Mouse (Mus musculus): ENCODE measurements at regions not wholly inside any gene's neighbourhood (a gene's known extent, or its start where the extent isn't known, plus 50 kb on each side); places are given as distances from the start of the nearest gene placed in this dataset.

DNA sequence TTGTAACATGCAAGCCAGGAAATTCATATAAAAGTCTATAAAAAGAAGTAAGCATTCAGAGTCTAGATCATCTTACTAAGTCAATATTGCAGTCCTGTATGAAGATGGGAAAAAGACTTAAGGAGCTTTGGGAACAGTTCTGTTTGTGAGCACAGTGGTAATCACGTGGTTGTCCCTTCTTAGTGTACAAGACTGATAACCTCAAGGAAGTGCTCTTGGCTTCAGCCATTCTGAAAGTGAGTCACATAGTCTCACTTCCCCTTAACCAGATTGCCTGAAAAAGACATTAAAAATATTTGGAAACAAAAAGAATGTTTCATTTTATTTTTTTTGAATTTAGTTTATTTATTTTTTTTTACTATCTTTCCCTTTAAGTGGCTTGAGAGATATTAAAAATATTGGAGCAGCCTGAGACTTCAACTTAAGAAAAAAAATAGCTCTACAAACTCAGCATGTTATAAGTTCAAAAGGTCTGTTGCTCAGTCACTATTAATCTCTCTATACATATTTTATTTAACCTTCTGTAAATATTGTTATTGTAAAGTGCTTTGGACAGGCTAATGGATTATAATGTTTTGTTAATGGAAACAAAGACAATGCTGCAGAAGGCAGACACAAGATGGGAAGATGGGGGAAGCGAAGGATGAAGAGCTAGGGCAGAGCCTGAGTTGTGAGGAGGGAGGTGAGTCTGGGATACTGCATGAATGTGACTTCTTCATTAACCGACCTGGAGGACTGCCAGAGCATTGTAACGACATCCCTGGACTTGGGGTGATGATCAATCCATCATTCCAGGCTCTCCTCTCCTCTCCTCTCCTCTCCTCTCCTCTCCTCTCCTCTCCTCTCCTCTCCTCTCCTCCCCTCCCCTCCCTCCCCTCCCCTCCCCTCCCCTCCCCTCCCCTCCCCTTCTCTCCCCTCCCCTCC, 300.2 kb upstream of the Mpdz start:
- no peak overlapping the region for H3K4me3 ChIP-seq (ENCODE audit: insufficient read depth, low read depth, low read length)
- peaks cover 13% of the 10 kb centered on the region for H3K4me1 ChIP-seq (ENCODE audit: control insufficient read depth, insufficient read depth, insufficient read length, low read length)
- H3K27ac ChIP-seq (replicated peaks; ENCODE audit: low read depth, low read length): 0 out of 2 replicates have a peak overlapping the region, but pooled peaks have one; percentile 15

DNA sequence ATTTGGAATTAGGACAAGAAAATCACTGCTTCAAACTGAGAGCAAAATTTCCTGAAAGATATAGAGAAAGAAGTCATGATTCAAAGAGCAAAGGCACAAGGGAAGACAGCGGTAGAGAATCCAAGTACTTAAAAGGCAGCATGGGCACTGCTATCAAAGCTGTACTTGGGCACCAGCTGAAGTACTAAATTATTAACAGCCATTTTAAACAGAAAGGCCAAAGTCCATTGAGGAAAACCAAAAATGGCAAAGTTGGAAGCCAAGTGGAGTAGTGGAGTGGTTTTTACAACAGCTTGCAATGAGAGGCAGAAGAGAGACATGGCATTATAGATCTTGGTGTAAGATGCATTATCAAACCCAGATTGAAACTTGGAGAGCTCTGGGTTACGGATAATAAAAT, 291.8 kb upstream of the Mpdz start:
- Histone ChIP-seq H3K4me1 (ENCODE audit: control insufficient read depth, insufficient read depth, insufficient read length, low read length) (no peaks in the 10 kb centered on the region), H3K27ac (replicated peaks; ENCODE audit: low read depth, low read length) (no peak overlapping the region), H3K4me3 (ENCODE audit: insufficient read depth, low read depth, low read length) (no peak overlapping the region)

DNA sequence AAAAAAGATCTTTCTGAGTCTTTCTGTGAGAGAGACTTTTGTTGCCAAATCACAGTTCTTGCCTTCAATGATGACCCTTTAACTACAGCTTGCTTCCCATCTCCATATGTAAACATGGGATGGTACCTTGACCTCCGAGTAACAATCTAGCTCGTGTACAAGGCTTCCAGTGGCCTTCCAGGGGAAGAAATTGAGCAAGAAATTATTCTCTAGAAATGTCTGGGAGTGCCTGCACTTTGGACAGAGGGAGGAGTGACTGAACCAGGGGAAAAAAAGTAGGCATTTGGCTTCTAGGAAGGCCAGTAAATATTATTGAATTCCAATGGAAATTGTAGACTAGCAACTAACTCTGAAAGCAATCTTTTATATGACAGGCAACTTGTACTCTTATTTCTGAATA, 287.8 kb upstream of the Mpdz start:
- Histone ChIP-seq H3K4me3 (ENCODE audit: insufficient read depth, low read depth, low read length) (no peak overlapping the region), H3K4me1 (ENCODE audit: control insufficient read depth, insufficient read depth, insufficient read length, low read length) (no peaks in the 10 kb centered on the region), H3K27ac (replicated peaks; ENCODE audit: low read depth, low read length) (no peak overlapping the region)

DNA sequence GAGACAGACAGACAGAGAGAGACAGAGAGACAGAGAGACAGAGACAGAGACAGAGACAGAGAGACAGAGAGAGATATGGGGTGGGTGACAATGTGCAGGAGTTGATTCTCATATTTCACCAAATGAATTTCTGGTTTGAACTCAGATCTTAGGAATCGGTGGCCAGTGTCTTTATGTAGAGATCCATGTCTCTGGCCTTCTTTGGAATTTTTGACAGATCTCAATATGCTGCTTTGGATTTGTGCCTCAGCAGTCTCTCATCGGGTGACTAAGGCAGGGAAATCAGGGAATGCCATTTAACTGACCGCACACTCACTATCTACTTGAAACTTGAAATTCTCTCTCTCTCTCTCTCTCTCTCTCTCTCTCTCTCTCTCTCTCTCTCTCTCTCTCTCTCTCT, 286.3 kb upstream of the Mpdz start:
- H3K27ac ChIP-seq (replicated peaks; ENCODE audit: low read depth, low read length): no peak overlapping the region; the same call in 1 of the 2 replicates
- H3K4me3 ChIP-seq (ENCODE audit: insufficient read depth, low read depth, low read length): no peak overlapping the region
- H3K4me1 ChIP-seq (ENCODE audit: control insufficient read depth, insufficient read depth, insufficient read length, low read length): no peaks in the 10 kb centered on the region

DNA sequence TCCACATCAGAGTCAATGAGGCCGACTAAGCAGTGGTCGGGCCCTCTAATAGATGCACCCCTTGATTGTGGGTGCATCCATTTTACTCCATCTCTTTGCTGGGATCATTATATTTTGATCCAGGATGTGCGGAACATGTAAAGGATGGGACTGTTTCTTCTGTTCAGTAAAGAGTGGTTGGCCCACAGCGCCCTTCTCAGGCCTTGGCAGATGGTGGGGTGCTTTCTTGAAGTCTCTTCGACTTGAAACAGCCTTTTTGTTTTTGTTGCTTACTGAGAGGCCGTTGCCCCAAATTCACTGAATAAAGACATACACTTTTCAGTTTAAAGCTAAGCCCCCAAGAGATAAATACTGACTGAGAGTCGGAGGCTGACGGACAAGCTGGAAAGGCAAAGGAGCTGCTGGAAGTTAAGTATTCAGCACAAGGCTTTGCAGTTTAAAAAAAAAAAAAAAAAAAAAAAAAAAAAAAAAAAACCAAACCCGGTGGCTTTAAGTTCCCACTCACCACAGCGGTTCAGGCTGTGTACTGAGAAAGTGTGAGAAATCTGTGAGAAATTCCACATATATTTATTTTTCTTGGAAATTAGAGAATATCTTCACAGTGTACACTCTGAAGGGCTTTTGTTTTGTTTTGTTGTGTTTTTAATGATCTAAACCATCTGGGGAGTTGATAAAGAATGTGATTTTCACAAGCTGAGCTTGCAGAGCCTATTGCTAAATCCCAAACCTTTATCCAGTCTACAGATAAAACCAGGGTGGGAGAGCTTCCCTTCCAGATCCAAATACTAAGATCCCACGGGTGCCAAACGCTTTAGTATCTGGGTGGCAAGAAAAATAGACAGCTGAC, 285.3 kb upstream of the Mpdz start:
- no peak overlapping the region for H3K27ac ChIP-seq (replicated peaks; ENCODE audit: low read depth, low read length)
- no peaks in the 10 kb centered on the region for H3K4me1 ChIP-seq (ENCODE audit: control insufficient read depth, insufficient read depth, insufficient read length, low read length)

DNA sequence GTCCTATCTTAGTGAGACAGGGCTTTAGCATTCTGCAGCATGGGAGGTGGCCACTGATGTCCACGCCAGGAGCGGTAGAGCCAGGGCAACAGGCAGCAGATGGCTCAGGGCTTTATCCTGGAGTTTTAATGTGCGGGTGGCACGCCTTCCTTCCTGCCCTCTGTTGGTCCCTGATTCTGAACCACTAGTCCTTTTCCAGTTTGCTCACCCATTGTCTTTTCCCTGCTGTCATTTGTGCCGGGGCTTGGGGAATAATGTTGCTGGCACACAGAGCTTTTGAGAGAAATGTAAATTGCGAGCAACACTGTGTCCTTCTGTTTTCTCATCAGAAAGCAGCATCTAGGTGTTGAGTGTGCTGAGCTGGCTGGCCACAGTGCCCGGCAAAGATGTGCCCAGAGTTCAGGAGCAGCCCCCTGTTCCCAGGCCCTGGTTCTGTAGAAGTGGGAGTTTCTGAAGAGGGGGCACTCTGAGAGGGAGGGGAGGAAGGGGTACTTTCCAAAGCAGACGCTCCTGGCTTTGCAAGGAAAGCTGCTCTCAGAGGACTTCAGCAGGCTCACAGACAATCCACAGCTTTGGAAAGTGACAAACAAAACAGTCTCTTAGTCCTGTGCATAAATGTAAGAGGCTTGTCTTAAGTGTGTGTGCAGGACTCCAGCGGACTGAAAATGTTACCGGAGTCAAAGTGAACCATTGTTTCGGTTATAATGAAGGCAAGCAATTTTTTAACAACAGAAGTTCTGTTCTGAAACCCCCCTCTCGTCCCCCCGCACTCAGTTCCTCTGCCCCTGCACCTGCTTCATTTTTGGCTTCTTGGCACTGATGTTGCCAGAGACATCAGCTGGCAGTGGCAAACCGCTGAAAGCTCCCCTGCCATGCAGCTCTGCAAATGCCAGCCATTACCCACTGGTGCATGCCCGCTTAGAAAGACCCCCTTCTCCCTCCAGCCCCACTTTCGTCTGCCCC, 284.4 kb upstream of the Mpdz start:
- H3K4me3 ChIP-seq (ENCODE audit: insufficient read depth, low read depth, low read length): no peak overlapping the region
- no peaks in the 10 kb centered on the region for H3K4me1 ChIP-seq (ENCODE audit: control insufficient read depth, insufficient read depth, insufficient read length, low read length)
- H3K27ac ChIP-seq (replicated peaks; ENCODE audit: low read depth, low read length): no peak overlapping the region

More for the DNA sequence above, 285.3 kb upstream of the Mpdz start:
- no peak overlapping the region for H3K4me3 ChIP-seq (ENCODE audit: insufficient read depth, low read depth, low read length)

DNA sequence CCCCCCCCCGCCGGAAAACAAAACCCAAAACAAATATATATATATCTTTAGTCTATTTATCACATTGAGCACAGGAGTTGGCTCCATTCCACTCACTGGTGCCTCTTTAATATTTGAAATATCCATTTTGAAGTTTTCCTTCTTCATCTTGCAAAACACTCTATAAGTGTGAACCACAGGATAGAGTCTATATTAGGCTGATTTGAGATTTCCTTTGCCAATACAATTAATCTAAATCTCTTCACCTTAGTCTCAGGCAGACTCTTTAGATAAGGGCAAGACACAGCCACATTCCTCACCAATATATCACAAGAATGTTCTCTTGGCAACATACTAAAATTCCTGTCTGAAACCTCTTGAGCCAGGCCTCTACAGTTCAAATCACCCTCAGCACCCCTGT, 282.1 kb upstream of the Mpdz start:
- no peak overlapping the region for H3K4me3 ChIP-seq (ENCODE audit: insufficient read depth, low read depth, low read length)
- no peaks in the 10 kb centered on the region for H3K4me1 ChIP-seq (ENCODE audit: control insufficient read depth, insufficient read depth, insufficient read length, low read length)
- H3K27ac ChIP-seq (replicated peaks; ENCODE audit: low read depth, low read length): no peak overlapping the region

DNA sequence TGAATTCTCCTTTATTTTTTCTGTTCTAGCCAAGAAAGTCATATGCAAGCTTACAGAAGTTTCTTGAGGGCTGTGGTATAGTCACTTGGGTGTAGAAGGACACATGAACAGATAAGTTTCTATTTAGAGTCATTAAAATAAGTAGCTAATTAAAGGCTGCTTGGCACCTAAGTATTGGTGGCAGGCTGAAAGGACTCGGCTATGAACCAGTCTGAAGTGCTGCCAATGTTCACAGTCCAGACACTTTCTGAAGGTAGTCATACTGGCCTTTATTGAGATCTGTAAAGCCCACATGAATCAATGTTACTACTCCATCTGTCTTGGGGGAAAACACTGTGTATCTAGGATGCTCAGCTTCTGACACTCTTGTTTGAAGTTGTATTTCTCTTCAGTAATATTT, 269.8 kb upstream of the Mpdz start:
- no peak overlapping the region for H3K4me3 ChIP-seq (ENCODE audit: insufficient read depth, low read depth, low read length)
- H3K4me1 ChIP-seq (ENCODE audit: control insufficient read depth, insufficient read depth, insufficient read length, low read length): no peaks in the 10 kb centered on the region
- no peak overlapping the region for H3K27ac ChIP-seq (replicated peaks; ENCODE audit: low read depth, low read length)

DNA sequence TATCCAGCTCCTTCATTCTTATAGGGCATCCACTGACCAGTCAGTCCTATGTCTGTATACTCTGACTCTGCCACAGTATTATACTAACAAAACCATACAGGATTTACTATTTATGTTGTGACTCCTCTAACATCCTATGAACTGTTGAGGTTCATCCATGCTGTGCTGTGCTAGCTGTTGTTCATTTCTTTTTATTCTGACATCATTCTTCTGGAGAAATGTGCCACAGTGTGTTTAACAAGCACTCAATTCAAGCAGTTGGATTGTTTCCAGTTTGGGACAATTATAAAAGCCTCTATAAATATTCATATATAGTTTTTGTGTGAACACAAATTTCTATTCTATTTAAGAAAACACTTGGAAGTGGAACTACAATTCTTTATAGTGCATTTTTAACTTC, 252.6 kb upstream of the Mpdz start:
- Histone ChIP-seq H3K4me3 (ENCODE audit: insufficient read depth, low read depth, low read length) (no peak overlapping the region), H3K27ac (replicated peaks; ENCODE audit: low read depth, low read length) (no peak overlapping the region), H3K4me1 (ENCODE audit: control insufficient read depth, insufficient read depth, insufficient read length, low read length) (no peaks in the 10 kb centered on the region)

DNA sequence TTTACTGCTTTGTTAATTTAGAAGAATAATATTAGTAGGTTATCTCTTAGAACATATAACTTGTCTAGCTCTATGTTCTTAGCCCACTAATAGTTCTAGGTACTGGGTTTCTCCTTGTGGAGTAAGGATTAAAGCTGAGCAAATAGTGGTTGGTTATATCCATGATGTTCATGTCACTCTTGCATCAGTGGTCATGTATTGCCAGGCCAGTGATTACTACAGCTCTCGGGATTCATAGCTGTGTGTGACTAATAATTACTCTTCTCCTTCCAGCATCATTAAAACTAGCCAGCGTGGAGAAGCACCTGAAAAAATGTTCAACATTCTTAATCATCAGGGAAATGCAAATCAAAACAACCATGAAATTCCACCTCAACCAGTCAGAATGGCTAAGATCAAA, 234.6 kb upstream of the Mpdz start:
- Histone ChIP-seq H3K4me3 (ENCODE audit: insufficient read depth, low read depth, low read length) (no peak overlapping the region), H3K27ac (replicated peaks; ENCODE audit: low read depth, low read length) (no peak overlapping the region), H3K4me1 (ENCODE audit: control insufficient read depth, insufficient read depth, insufficient read length, low read length) (no peaks in the 10 kb centered on the region)

DNA sequence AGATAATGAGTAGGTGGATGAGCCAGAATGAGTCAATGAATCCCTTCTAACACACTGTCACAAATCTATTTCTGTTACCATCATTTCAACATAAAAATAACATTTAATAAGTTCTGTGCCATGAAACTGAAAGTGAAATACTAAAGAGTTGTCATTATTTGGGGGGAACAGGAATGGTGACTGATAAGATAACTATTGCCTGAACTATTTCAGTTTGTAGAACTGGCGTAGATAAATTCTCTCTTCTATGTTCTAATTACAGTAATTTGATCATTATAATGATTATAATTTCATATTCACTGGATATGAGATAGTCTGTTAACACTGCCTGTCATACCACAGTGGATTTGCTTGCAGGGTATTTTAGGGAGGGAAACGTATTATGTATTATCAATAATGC, 232.3 kb upstream of the Mpdz start:
- Histone ChIP-seq H3K4me1 (ENCODE audit: control insufficient read depth, insufficient read depth, insufficient read length, low read length) (no peaks in the 10 kb centered on the region), H3K27ac (replicated peaks; ENCODE audit: low read depth, low read length) (no peak overlapping the region), H3K4me3 (ENCODE audit: insufficient read depth, low read depth, low read length) (no peak overlapping the region)

DNA sequence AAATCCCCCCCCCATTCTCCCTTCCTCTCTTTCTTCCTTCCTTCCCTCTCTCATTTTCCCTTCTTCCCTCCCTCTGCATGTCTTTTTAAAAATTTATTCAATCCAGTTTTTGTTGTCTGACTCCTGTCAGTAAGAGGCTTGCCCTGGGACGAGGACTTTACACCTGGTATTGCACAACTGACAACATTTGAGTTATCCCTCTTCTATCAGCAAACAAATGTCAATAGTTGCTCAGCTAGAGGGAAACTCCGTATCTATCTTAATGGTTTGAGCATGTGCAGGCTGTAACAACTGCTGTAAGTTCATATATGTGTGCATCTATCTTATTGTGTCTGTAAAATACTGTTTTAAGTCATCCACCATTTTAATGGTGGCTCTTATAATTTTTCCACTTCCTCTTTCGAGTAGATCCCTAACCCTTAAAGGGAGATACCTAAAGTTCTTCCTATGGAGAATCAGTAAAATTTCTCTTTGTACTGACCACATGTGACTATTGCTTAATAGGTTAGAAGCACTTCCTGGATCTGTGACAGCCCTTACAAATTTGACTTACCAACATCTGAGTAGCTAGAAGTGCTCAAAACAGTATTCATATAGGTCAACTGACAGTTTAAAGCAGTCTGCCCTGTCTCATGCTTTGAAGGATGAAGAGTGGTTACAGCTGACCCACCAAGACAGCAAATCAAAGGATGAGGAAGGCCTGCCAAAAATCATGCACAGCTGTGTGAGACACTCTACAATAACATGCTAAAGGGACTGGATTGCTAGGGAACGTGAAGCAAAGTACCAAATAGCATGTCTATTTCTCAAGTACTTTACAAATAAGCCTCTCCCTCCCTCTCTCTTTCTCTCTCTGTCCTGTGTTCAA, 231.0 kb upstream of the Mpdz start:
- H3K4me3 ChIP-seq (ENCODE audit: insufficient read depth, low read depth, low read length): no peak overlapping the region
- H3K4me1 ChIP-seq (ENCODE audit: control insufficient read depth, insufficient read depth, insufficient read length, low read length): no peaks in the 10 kb centered on the region
- H3K27ac ChIP-seq (replicated peaks; ENCODE audit: low read depth, low read length): no peak overlapping the region

DNA sequence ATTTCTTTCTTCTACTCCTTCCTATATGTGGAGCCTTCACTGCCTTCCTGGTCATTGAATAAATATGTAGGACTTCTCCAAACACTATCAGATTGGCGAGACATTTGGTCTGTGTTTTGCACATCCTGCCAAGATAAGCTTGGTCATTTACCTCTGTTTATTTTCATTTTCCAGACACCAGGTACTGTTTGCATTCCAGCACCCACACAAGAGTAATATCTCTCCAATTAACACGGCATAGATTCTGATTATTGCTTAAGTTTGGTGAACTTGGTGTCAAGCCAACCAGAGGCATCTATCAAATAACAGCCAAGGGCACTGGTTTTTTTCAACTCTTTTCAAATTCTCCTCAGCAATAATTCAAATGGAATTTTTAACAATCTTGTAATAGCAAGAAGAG, 229.4 kb upstream of the Mpdz start:
- H3K4me3 ChIP-seq (ENCODE audit: insufficient read depth, low read depth, low read length): no peak overlapping the region
- no peaks in the 10 kb centered on the region for H3K4me1 ChIP-seq (ENCODE audit: control insufficient read depth, insufficient read depth, insufficient read length, low read length)
- no peak overlapping the region for H3K27ac ChIP-seq (replicated peaks; ENCODE audit: low read depth, low read length)

DNA sequence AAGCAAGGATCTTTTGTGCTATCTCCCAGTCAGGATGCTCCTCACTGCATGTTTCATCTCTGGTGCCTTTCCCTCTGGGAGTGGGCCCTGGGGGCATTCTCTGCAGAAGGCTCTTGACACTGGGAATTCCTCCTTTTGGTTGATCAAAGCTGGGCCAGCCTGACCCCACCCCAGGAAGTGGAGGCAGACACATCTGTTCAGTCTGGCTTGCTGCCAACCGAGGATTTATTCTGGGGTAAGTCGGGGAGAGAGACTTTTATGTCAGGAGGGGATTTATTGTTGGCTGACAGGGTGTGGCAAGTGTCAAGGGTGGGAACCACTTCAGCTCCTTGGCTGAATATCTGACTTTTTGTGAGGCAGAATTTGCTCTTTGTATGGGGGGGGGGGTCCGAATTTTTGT, 226.6 kb upstream of the Mpdz start:
- Histone ChIP-seq H3K27ac (replicated peaks; ENCODE audit: low read depth, low read length) (no peak overlapping the region), H3K4me1 (ENCODE audit: control insufficient read depth, insufficient read depth, insufficient read length, low read length) (no peaks in the 10 kb centered on the region), H3K4me3 (ENCODE audit: insufficient read depth, low read depth, low read length) (no peak overlapping the region)

Measured in brown adipose tissue, adult 24 weeks (tissue).